Mouse (Mus musculus): ENCODE measurements around the gene Atp2b2. TPM values are rescaled to one million over a fixed set of nuclear protein-coding genes. Genes with fewer than 3 reads are reported as not detected.
A peak's percentile ranks its signal among the peaks of the same experiment; 100 is the strongest.

The Atp2b2 gene
- polyA plus RNA-seq, 1 experiment from 2014 or later = 0.12 TPM

- no peak for DNase-seq (ENCODE audit: low spot score)
- Histone ChIP-seq H3K4me2 (ENCODE audit: low read length) (no peak overlapping the region), H3K27ac (no peak overlapping the region), H3K9ac (ENCODE audit: low read depth, low read length) (no peak overlapping the region), H3K4me1 (replicated peaks; ENCODE audit: insufficient read depth, low read length) (peaks cover 3% of the 10 kb centered on the region; the same call in 1 of the 2 replicates), H3K27me3 (ENCODE audit: insufficient read depth, low read length) (no peaks in the 10 kb centered on the region), H3K4me3 (replicated peaks; ENCODE audit: low read depth, low read length) (no peak overlapping the region), H3K36me3 (ENCODE audit: insufficient read depth, low read length) (no peaks in the 10 kb centered on the region), H3K9me3 (replicated peaks; ENCODE audit: low read length) (no peaks in the 10 kb centered on the region)
- no peak for TF ChIP-seq CTCF (IDR thresholded peaks at IDR 0.05; ENCODE audit: low read depth)
- 46% methylated on average over 1 of the region's 1 CpGs for WGBS
- ATAC-seq (replicated peaks; ENCODE audit: low FRiP score, low read depth) = no peak
These were observed 299.3 kb downstream of the Atp2b2 start for GRCm38 (mm10) chr6:113743111-113743510.

GRCm38 (mm10) chr6:113742321-113742720 lies 300.1 kb downstream of the Atp2b2 start:
- WGBS = 86% methylated on average over 1 of the region's 1 CpGs
- Histone ChIP-seq H3K27ac (no peak overlapping the region), H3K4me1 (replicated peaks; ENCODE audit: insufficient read depth, low read length) (peaks cover 3% of the 10 kb centered on the region; the same call in 1 of the 2 replicates), H3K27me3 (ENCODE audit: insufficient read depth, low read length) (no peaks in the 10 kb centered on the region), H3K4me3 (replicated peaks; ENCODE audit: low read depth, low read length) (no peak overlapping the region), H3K9ac (ENCODE audit: low read depth, low read length) (no peak overlapping the region), H3K4me2 (ENCODE audit: low read length) (no peak overlapping the region), H3K36me3 (ENCODE audit: insufficient read depth, low read length) (no peaks in the 10 kb centered on the region), H3K9me3 (replicated peaks; ENCODE audit: low read length) (no peaks in the 10 kb centered on the region)
- DNase-seq (ENCODE audit: low spot score) = no peak
- TF ChIP-seq CTCF (IDR thresholded peaks at IDR 0.05; ENCODE audit: low read depth) = no peak
- ATAC-seq (replicated peaks; ENCODE audit: low FRiP score, low read depth) = no peak

- 68% methylated on average over 2 of the region's 2 CpGs for WGBS
- no peaks in the 10 kb centered on the region for H3K27me3 ChIP-seq (ENCODE audit: insufficient read depth, low read length)
- H3K4me3 ChIP-seq (replicated peaks; ENCODE audit: low read depth, low read length) = no peak overlapping the region
- H3K4me1 ChIP-seq (replicated peaks; ENCODE audit: insufficient read depth, low read length) = peaks cover 3% of the 10 kb centered on the region; the same call in 1 of the 2 replicates
- TF ChIP-seq CTCF (IDR thresholded peaks at IDR 0.05; ENCODE audit: low read depth) = no peak
- H3K36me3 ChIP-seq (ENCODE audit: insufficient read depth, low read length) = peaks cover under 1% of the 10 kb centered on the region; the same call in 1 of the 2 replicates
- DNase-seq (ENCODE audit: low spot score) = no peak
- H3K4me2 ChIP-seq (ENCODE audit: low read length) = no peak overlapping the region
- no peak overlapping the region for H3K27ac ChIP-seq
- no peak overlapping the region for H3K9ac ChIP-seq (ENCODE audit: low read depth, low read length)
- no peak for ATAC-seq (replicated peaks; ENCODE audit: low FRiP score, low read depth)
- no peaks in the 10 kb centered on the region for H3K9me3 ChIP-seq (replicated peaks; ENCODE audit: low read length)
These were observed 301.0 kb downstream of the Atp2b2 start for GRCm38 (mm10) chr6:113741425-113741824.

GRCm38 (mm10) chr6:113740236-113741217 lies 301.9 kb downstream of the Atp2b2 start, which contains the start of gene Sec13:
TSS of gene Sec13 (minus strand) at chr6:113740743.
- H3K27ac ChIP-seq = peak within 1 kb of the TSS; percentile 82
- H3K4me1 ChIP-seq (replicated peaks; ENCODE audit: insufficient read depth, low read length) = peaks cover 3% of the 10 kb centered on the region; the same call in 1 of the 2 replicates
- ATAC-seq (replicated peaks; ENCODE audit: low FRiP score, low read depth) (peak; percentile 80), DNase-seq (ENCODE audit: low spot score) (peak; percentile 93)
- H3K9ac ChIP-seq (ENCODE audit: low read depth, low read length) = peak within 1 kb of the TSS; percentile 98
- no peaks in the 10 kb centered on the region for H3K27me3 ChIP-seq (ENCODE audit: insufficient read depth, low read length)
- TF ChIP-seq CTCF (IDR thresholded peaks at IDR 0.05; ENCODE audit: low read depth) = no peak
- H3K4me2 ChIP-seq (ENCODE audit: low read length) = peak within 1 kb of the TSS; percentile 85
- H3K36me3 ChIP-seq (ENCODE audit: insufficient read depth, low read length) = peaks cover 9% of the 10 kb centered on the region
- H3K4me3 ChIP-seq (replicated peaks; ENCODE audit: low read depth, low read length) = peak within 1 kb of the TSS; percentile 97
- no peaks in the 10 kb centered on the region for H3K9me3 ChIP-seq (replicated peaks; ENCODE audit: low read length)
- whole genome bisulfite sequencing = 7% methylated on average over 41 of the region's 41 CpGs

- no peak for DNase-seq (ENCODE audit: low spot score)
- no peak overlapping the region for H3K27ac ChIP-seq
- peaks cover 3% of the 10 kb centered on the region; the same call in 1 of the 2 replicates for H3K4me1 ChIP-seq (replicated peaks; ENCODE audit: insufficient read depth, low read length)
- H3K27me3 ChIP-seq (ENCODE audit: insufficient read depth, low read length) = no peaks in the 10 kb centered on the region
- H3K4me2 ChIP-seq (ENCODE audit: low read length) = no peak overlapping the region
- peaks cover 27% of the 10 kb centered on the region for H3K36me3 ChIP-seq (ENCODE audit: insufficient read depth, low read length)
- no peak for ATAC-seq (replicated peaks; ENCODE audit: low FRiP score, low read depth)
- H3K4me3 ChIP-seq (replicated peaks; ENCODE audit: low read depth, low read length) = no peak overlapping the region
- TF ChIP-seq CTCF (IDR thresholded peaks at IDR 0.05; ENCODE audit: low read depth) = no peak
- WGBS = 88% methylated on average over 9 of the region's 9 CpGs
- no peaks in the 10 kb centered on the region for H3K9me3 ChIP-seq (replicated peaks; ENCODE audit: low read length)
- no peak overlapping the region for H3K9ac ChIP-seq (ENCODE audit: low read depth, low read length)
These were observed 304.9 kb downstream of the Atp2b2 start for GRCm38 (mm10) chr6:113737318-113738046.

- H3K4me3 ChIP-seq (replicated peaks; ENCODE audit: low read depth, low read length) = no peak overlapping the region
- no peak overlapping the region for H3K9ac ChIP-seq (ENCODE audit: low read depth, low read length)
- ATAC-seq (replicated peaks; ENCODE audit: low FRiP score, low read depth) (no peak), DNase-seq (ENCODE audit: low spot score) (no peak)
- H3K4me2 ChIP-seq (ENCODE audit: low read length) = no peak overlapping the region
- H3K27me3 ChIP-seq (ENCODE audit: insufficient read depth, low read length) = no peaks in the 10 kb centered on the region
- peaks cover 75% of the 10 kb centered on the region for H3K36me3 ChIP-seq (ENCODE audit: insufficient read depth, low read length)
- H3K9me3 ChIP-seq (replicated peaks; ENCODE audit: low read length) = no peaks in the 10 kb centered on the region
- 97% methylated on average over 3 of the region's 3 CpGs for WGBS
- no peaks in the 10 kb centered on the region for H3K4me1 ChIP-seq (replicated peaks; ENCODE audit: insufficient read depth, low read length)
- no peak overlapping the region for H3K27ac ChIP-seq
- TF ChIP-seq CTCF (IDR thresholded peaks at IDR 0.05; ENCODE audit: low read depth) = no peak
These were observed 311.1 kb downstream of the Atp2b2 start for GRCm38 (mm10) chr6:113731296-113731695.
